Mouse (Mus musculus): Measurements from ENCODE around the gene Bnip1. TPM values are rescaled to one million over a fixed set of nuclear protein-coding genes. Genes with fewer than 3 reads are reported as not detected.

Bnip1 gene
- total RNA-seq, 2 experiments from 2014 or later: 31.3 to 33.1 TPM

- DNase-seq (ENCODE audit: low spot score in 2 of 2): no peak
These were observed 58.2 kb downstream of the Bnip1 start for GRCm38 (mm10) chr17:26838911-26839717.

DNA sequence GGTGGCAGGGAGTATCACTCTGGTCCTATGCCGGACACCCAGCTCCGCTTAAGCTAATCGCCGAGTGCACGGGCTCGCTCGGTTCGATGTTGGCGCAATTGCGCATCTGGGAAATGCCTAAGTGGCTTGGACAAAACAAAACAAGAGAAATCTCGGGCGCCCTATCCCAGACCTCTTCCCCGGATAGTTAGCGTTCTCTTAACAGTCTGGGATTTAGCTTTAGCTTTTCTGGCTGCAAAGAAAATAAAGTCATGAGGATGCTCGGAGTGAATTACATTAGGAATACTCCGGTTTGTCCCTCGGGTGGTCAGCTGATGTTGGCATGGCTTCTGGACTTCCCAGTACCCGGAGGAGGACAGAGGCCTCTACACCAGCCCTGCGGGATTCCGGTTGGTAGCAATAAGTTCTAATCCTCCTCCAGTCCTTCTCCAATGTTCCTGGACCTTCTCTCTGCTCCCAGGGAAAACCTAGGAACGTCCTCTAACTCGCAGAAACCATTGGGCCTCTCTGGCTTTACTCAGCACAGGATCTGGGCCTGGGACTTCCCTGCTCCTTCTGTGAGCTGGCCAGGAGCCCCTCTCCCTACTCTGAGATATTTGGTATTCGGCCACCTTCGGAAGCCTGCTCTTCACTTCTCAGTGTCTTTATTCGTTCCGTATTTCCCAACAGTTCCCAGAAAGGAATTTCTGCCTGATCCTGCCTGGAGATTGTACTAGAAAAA, 59.0 kb downstream of the Bnip1 start:
- no peak for DNase-seq (ENCODE audit: low spot score in 2 of 2)

- no peak for DNase-seq (ENCODE audit: low spot score in 2 of 2)
These were observed 59.5 kb downstream of the Bnip1 start for GRCm38 (mm10) chr17:26840439-26840780.

- no peak for DNase-seq (ENCODE audit: low spot score in 2 of 2)
These were observed 60.3 kb downstream of the Bnip1 start for GRCm38 (mm10) chr17:26840922-26841731.

DNA sequence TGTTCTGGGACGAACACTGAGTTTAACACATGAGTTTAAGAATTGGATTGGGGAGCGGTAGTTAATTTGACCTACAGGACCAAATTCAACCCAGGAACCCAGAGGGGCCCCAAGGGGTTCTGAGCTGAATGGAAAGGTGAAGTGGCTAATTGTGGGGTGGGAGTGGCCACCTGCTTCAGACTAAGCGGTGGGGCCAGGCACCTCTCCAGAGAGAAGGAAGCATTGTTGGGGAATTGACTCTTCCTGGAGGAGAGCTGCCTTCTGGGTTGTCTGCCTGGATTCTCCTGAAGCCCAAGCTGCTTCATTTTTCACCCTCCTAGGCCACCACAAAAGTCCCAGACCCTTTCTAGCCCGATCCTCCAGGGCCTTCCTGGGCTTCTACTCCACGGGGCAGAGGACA, 61.1 kb downstream of the Bnip1 start:
- no peak for DNase-seq (ENCODE audit: low spot score in 2 of 2)

Other genes starting within 250 kb of the Bnip1 start
- 100 to 1,000 TPM; 150 to 167 TPM for gene Ergic1, start 219.6 kb upstream of the Bnip1 start, total RNA-seq (2021)
- 10 to 100 TPM; 33.6 to 42.9 TPM for gene Dusp1, start 218.9 kb upstream of the Bnip1 start, total RNA-seq (2021)
- gene Atp6v0e, start 117.8 kb upstream of the Bnip1 start, total RNA-seq (2021): 10 to 100 TPM; 54.0 to 54.7 TPM
- gene Crebrf, start 65.4 kb upstream of the Bnip1 start, total RNA-seq (2021): 10 to 100 TPM; 13.3 to 13.5 TPM
- not detected for gene Nkx2-5, start 63.9 kb downstream of the Bnip1 start, total RNA-seq (2021)
- 1 to 10 TPM; 6.1 to 8.5 TPM for gene Kifc5b, start 136.0 kb downstream of the Bnip1 start, total RNA-seq (2021)
- gene Phf1, start 152.0 kb downstream of the Bnip1 start, total RNA-seq (2021): 10 to 100 TPM in 1 of 2 experiments, 1 to 10 TPM in 1; 9.6 to 10.9 TPM
- 10 to 100 TPM; 90.4 to 92.8 TPM for gene Cuta, start 158.5 kb downstream of the Bnip1 start, total RNA-seq (2021)
- 10 to 100 TPM; 20.8 to 23.8 TPM for gene Syngap1, start 160.2 kb downstream of the Bnip1 start, total RNA-seq (2021)
- 1 to 10 TPM; 4.1 to 4.8 TPM for gene Zbtb9, start 192.1 kb downstream of the Bnip1 start, total RNA-seq (2021)
- 10 to 100 TPM; 30.2 to 35.2 TPM for gene Bak1, start 247.9 kb downstream of the Bnip1 start, total RNA-seq (2021)

All from gastrocnemius, postnatal 4 days (tissue).